Mouse (Mus musculus): Measurements from ENCODE around the gene Slc44a4. TPM values are rescaled to one million over a fixed set of nuclear protein-coding genes. Genes with fewer than 3 reads are reported as not detected.

Gene Slc44a4
- polyA plus RNA-seq, 1 experiment = 0.59 TPM

DNA sequence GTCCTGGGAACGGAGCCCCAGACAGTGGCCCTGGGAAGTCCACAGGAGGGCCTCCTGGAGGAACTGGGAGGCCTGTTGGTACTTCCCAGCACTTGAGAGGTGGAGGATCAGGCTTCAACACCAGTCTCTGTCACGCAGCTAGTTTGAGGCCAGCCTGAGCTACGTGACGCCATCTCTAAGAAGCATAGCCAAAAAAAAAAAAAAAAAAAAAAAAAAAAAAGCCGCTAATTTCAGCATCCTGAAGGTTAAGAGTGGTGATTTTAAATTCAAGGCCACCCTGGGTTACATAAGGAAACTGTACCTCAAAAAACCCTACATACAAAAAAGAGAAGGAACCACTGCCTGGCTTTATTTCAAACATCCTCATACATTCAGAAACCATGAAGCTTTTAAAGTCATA, 10.0 kb downstream of the Slc44a4 start:
- no peak overlapping the region for H3K4me3 ChIP-seq (ENCODE audit: control insufficient read depth, insufficient read depth, low read length)
- no peak for DNase-seq
- WGBS = 62% methylated on average over 5 of the region's 5 CpGs
- TF ChIP-seq CTCF (IDR thresholded peaks at IDR 0.05; ENCODE audit: borderline replicate concordance, control insufficient read depth, extremely low read depth, insufficient read depth, low read length, poor library complexity) (no peak), POLR2A (IDR thresholded peaks at IDR 0.05; ENCODE audit: control insufficient read depth, extremely low read depth, insufficient read depth, low read length, poor library complexity) (no peak)
- no peak overlapping the region for H3K27ac ChIP-seq (ENCODE audit: control insufficient read depth, insufficient read depth, low read length)
- no peaks in the 10 kb centered on the region for H3K36me3 ChIP-seq (ENCODE audit: control insufficient read depth, insufficient read depth, low read length)
- no peaks in the 10 kb centered on the region for H3K4me1 ChIP-seq (replicated peaks; ENCODE audit: control insufficient read depth, insufficient read depth, low read length)
- no peaks in the 10 kb centered on the region for H3K27me3 ChIP-seq (ENCODE audit: control insufficient read depth, insufficient read depth, low read length)

- DNase-seq = no peak
- H3K4me1 ChIP-seq (replicated peaks; ENCODE audit: control insufficient read depth, insufficient read depth, low read length) = peaks cover 5% of the 10 kb centered on the region
- no peak overlapping the region for H3K4me3 ChIP-seq (ENCODE audit: control insufficient read depth, insufficient read depth, low read length)
- no peak overlapping the region for H3K27ac ChIP-seq (ENCODE audit: control insufficient read depth, insufficient read depth, low read length)
- 95% methylated on average over 18 of the region's 18 CpGs for WGBS
- no peaks in the 10 kb centered on the region for H3K27me3 ChIP-seq (ENCODE audit: control insufficient read depth, insufficient read depth, low read length)
- no peaks in the 10 kb centered on the region for H3K36me3 ChIP-seq (ENCODE audit: control insufficient read depth, insufficient read depth, low read length)
- no peak for TF ChIP-seq POLR2A (IDR thresholded peaks at IDR 0.05; ENCODE audit: control insufficient read depth, extremely low read depth, insufficient read depth, low read length, poor library complexity)
- no peak for TF ChIP-seq CTCF (IDR thresholded peaks at IDR 0.05; ENCODE audit: borderline replicate concordance, control insufficient read depth, extremely low read depth, insufficient read depth, low read length, poor library complexity)
These were observed 13.2 kb downstream of the Slc44a4 start for GRCm38 (mm10) chr17:34927306-34928019.

DNA sequence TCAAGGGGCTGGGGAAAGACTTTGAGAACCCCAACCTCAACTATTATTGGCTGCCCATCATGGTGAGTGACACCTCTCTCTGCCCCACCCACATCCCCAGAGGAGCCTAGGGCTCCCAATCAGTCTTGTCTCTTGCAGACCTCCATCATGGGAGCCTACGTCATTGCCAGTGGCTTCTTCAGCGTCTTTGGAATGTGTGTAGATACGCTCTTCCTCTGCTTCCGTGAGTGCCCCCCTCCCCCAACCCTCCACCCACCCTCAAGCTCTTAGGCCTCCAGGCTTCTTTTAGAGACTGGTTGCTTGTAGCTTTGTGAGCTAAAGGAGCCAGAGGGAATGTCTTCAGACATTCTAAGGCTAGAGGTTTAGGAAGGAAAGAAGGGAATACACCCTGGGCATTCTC, 14.6 kb downstream of the Slc44a4 start:
- no peak for DNase-seq
- Histone ChIP-seq H3K27me3 (ENCODE audit: control insufficient read depth, insufficient read depth, low read length) (no peaks in the 10 kb centered on the region), H3K4me3 (ENCODE audit: control insufficient read depth, insufficient read depth, low read length) (no peak overlapping the region), H3K27ac (ENCODE audit: control insufficient read depth, insufficient read depth, low read length) (no peak overlapping the region), H3K4me1 (replicated peaks; ENCODE audit: control insufficient read depth, insufficient read depth, low read length) (peaks cover 10% of the 10 kb centered on the region), H3K36me3 (ENCODE audit: control insufficient read depth, insufficient read depth, low read length) (no peaks in the 10 kb centered on the region)
- TF ChIP-seq CTCF (IDR thresholded peaks at IDR 0.05; ENCODE audit: borderline replicate concordance, control insufficient read depth, extremely low read depth, insufficient read depth, low read length, poor library complexity) = no peak
- TF ChIP-seq POLR2A (IDR thresholded peaks at IDR 0.05; ENCODE audit: control insufficient read depth, extremely low read depth, insufficient read depth, low read length, poor library complexity) = no peak
- 87% methylated on average over 4 of the region's 4 CpGs for WGBS

DNA sequence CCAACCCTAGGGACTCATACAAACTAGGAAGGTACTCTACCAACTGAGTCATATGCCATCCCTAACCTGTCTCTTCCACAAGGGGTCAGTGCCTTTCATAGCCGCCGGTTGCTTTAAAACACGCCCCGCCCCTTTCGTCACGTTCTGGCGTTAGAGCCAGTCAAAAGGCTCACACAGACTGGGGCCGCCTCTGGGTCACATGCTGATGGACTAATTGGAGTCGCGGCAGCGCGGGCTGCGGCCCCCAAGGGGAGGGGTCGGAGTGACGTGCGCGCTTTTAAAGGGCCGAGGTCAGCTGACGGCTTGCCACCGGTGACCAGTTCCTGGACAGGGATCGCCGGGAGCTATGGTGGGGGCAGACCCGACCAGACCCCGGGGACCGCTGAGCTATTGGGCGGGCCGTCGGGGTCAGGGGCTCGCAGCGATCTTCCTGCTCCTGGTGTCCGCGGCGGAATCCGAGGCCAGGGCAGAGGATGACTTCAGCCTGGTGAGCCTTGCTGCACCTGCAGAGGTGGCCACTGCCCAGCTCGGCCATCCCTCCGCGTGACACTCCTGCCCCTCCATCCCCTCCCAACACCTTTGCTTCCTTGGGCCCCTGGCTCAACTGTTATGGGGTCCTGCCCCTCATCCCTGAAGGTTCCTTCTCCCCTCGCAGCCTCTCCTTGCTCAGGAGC, 16.9 kb downstream of the Slc44a4 start, which contains the start of gene Neu1:
Gene Neu1 (plus strand): TSS at position 193 of the 674 bp plus-strand sequence.
- DNase-seq = peak; percentile 94
- peak; percentile 60 for TF ChIP-seq POLR2A (IDR thresholded peaks at IDR 0.05; ENCODE audit: control insufficient read depth, extremely low read depth, insufficient read depth, low read length, poor library complexity)
- peak; percentile 72; the same call in 1 of the 2 replicates for TF ChIP-seq CTCF (IDR thresholded peaks at IDR 0.05; ENCODE audit: borderline replicate concordance, control insufficient read depth, extremely low read depth, insufficient read depth, low read length, poor library complexity)
- Histone ChIP-seq H3K36me3 (ENCODE audit: control insufficient read depth, insufficient read depth, low read length) (peaks cover 8% of the 10 kb centered on the region), H3K4me1 (replicated peaks; ENCODE audit: control insufficient read depth, insufficient read depth, low read length) (peaks cover 10% of the 10 kb centered on the region), H3K4me3 (ENCODE audit: control insufficient read depth, insufficient read depth, low read length) (peak within 1 kb of the TSS; percentile 63), H3K27ac (ENCODE audit: control insufficient read depth, insufficient read depth, low read length) (peak within 1 kb of the TSS; percentile 55), H3K27me3 (ENCODE audit: control insufficient read depth, insufficient read depth, low read length) (no peaks in the 10 kb centered on the region)
- WGBS = under 1% methylated on average over 38 of the region's 38 CpGs

- WGBS = 10% methylated on average over 14 of the region's 14 CpGs
- Histone ChIP-seq H3K27me3 (ENCODE audit: control insufficient read depth, insufficient read depth, low read length) (no peaks in the 10 kb centered on the region), H3K36me3 (ENCODE audit: control insufficient read depth, insufficient read depth, low read length) (peaks cover 8% of the 10 kb centered on the region), H3K27ac (ENCODE audit: control insufficient read depth, insufficient read depth, low read length) (peak overlapping the region; percentile 55), H3K4me1 (replicated peaks; ENCODE audit: control insufficient read depth, insufficient read depth, low read length) (peaks cover 10% of the 10 kb centered on the region), H3K4me3 (ENCODE audit: control insufficient read depth, insufficient read depth, low read length) (peak overlapping the region; percentile 63)
- TF ChIP-seq CTCF (IDR thresholded peaks at IDR 0.05; ENCODE audit: borderline replicate concordance, control insufficient read depth, extremely low read depth, insufficient read depth, low read length, poor library complexity) (no peak), POLR2A (IDR thresholded peaks at IDR 0.05; ENCODE audit: control insufficient read depth, extremely low read depth, insufficient read depth, low read length, poor library complexity) (no peak)
- DNase-seq = peak; percentile 61
These were observed 17.5 kb downstream of the Slc44a4 start for GRCm38 (mm10) chr17:34931735-34932098.

DNA sequence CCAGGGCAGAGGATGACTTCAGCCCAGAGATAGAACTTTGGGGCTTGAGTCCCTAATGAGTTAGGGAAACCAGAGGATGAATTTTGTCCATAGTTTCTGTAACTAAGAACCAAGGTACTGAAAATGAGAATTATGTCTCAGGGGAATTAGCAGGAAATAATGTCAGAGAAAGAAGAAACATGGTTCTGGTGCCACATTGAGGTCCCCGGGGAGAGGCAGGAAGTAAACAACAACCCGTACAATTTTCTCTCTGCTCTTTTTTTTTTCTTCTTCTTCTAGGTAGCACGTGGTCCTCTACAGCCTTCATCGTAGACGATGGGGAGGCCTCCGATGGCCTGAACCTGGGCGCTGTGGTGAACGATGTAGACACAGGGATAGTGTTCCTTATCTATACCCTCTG, 18.0 kb downstream of the Slc44a4 start:
- peak overlapping the region; percentile 63 for H3K4me3 ChIP-seq (ENCODE audit: control insufficient read depth, insufficient read depth, low read length)
- 36% methylated on average over 8 of the region's 8 CpGs for WGBS
- H3K4me1 ChIP-seq (replicated peaks; ENCODE audit: control insufficient read depth, insufficient read depth, low read length) = peaks cover 10% of the 10 kb centered on the region
- peak overlapping the region; percentile 55 for H3K27ac ChIP-seq (ENCODE audit: control insufficient read depth, insufficient read depth, low read length)
- no peak for DNase-seq
- H3K27me3 ChIP-seq (ENCODE audit: control insufficient read depth, insufficient read depth, low read length) = no peaks in the 10 kb centered on the region
- peaks cover 8% of the 10 kb centered on the region for H3K36me3 ChIP-seq (ENCODE audit: control insufficient read depth, insufficient read depth, low read length)
- TF ChIP-seq POLR2A (IDR thresholded peaks at IDR 0.05; ENCODE audit: control insufficient read depth, extremely low read depth, insufficient read depth, low read length, poor library complexity) (no peak), CTCF (IDR thresholded peaks at IDR 0.05; ENCODE audit: borderline replicate concordance, control insufficient read depth, extremely low read depth, insufficient read depth, low read length, poor library complexity) (no peak)
